Mouse (Mus musculus): ENCODE measurements around the gene Dcaf12l2. TPM values are rescaled to one million over a fixed set of nuclear protein-coding genes. Genes with fewer than 3 reads are reported as not detected.

Dcaf12l2 gene
- polyA plus RNA-seq (2016; fragmentation: Nextera tagmentation; extraction: Ambion mirVana) = 1.4 and 1.7 TPM in 2 replicates

DNA sequence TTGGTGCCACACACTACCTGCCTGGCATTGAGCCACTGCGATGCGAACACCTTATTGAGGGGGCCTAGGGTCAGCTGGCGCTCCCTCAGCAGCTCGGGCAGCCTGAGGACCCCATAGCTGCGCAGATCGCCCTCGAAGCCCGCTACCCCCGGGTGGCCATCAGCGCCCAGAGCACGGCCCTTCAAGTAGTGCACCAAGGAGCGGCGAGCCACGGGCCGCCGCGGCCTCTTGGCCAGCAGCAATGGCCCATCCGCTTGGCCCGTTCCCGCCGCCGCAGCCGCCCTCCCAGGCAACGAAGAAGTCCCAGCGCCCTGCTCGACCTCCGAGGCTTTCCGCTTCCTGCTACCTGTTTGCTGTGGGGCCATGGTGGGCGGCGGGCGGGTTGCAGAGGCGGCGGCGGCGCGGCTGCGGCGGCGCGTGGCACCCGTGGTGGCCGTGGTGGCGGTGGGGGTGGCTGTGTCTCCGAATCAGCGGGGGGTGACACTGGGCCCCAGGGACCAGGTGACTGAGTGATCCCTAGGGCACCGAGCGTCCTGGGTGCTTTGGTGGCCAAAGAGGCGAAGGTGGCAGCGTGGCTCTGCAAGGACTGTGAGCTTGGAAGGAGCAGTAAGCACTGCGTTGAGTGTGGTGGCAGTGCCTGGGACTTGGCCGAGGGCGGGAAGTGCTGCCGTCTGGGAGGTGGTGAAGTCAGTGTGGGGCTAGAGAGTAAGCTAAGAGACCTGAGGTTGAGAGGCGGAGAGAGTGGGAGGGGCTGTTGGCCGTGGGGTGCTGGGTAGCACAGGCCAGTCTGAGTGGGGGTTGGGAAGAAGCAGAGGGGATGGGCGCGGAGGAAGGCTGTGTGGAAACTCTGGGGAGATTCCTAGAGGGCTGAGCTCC, at the start of gene Dcaf12l2:
Gene Dcaf12l2, minus strand, starts transcription at position 697 of the 876 bp plus-strand sequence.
- no peaks in the 10 kb centered on the region for H3K4me1 ChIP-seq
- H3K27me3 ChIP-seq = no peaks in the 10 kb centered on the region
- no peaks in the 10 kb centered on the region for H3K36me3 ChIP-seq
- H3K4me2 ChIP-seq (replicated peaks) = peak within 1 kb of the TSS; percentile 67
- ATAC-seq (ENCODE audit: low FRiP score, low read depth) = peak; percentile 94
- peak within 1 kb of the TSS; percentile 52 for H3K4me3 ChIP-seq
- H3K27ac ChIP-seq (replicated peaks) = no peak within 1 kb of the TSS
- 20% methylated on average over 56 of the region's 57 CpGs for WGBS
- H3K9me3 ChIP-seq = no peaks in the 10 kb centered on the region
- H3K9ac ChIP-seq (replicated peaks) = peak within 1 kb of the TSS; percentile 46; the same call in 1 of the 2 replicates

DNA sequence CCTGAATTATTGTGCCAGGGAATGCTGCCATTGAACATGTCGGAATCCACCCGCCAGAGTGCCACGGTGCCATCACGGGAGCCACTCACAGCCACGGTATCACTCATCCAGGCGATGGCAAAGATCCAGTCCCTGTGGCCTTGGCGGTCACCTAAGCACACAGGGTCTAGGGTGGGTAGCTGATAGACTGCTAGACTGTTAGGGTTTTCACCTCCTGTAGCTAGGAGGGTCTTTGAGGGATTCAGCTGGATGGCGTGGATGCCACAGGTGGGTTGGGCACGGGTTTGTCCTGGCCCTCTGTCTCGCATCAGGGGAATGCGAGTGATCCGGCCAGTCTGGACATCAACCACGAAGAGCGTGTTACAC, 879 bp downstream of the Dcaf12l2 start:
- Histone ChIP-seq H3K9ac (replicated peaks) (no peak overlapping the region), H3K9me3 (no peaks in the 10 kb centered on the region), H3K27ac (replicated peaks) (no peak overlapping the region), H3K4me2 (replicated peaks) (peak overlapping the region; percentile 67), H3K36me3 (no peaks in the 10 kb centered on the region), H3K4me1 (no peaks in the 10 kb centered on the region), H3K4me3 (peak overlapping the region; percentile 52), H3K27me3 (no peaks in the 10 kb centered on the region)
- peak; percentile 27; the same call in 1 of the 2 replicates for ATAC-seq (ENCODE audit: low FRiP score, low read depth)
- WGBS = 84% methylated on average over 14 of the region's 14 CpGs
